Comparison of ENCODE assay signal across 12 mouse cellular contexts in genomic region chr17:49743580-49744463, GRCm38 (mm10).
DNase-seq lines count a peak whose midpoint lies in the region; ATAC-seq lines count a peak whose summit lies in the region.
"Had no signal": no experiment of that assay in that cellular context is flagged by ENCODE, and none has a peak within 500 bp of the region (broad histone marks: within the 10 kb centered on the region; RNA-seq: fewer than 3 reads in every experiment).

No protein-coding gene starts in this region.

- H3K4me2 ChIP-seq in lung, embryonic 15.5 days: no peak overlapping the region
- H3K4me2 ChIP-seq in hindbrain, embryonic 14.5 days (replicated peaks): no peak overlapping the region
- H3K4me2 ChIP-seq in midbrain, embryonic 12.5 days (replicated peaks): no peak overlapping the region
- no peak overlapping the region for H3K4me2 ChIP-seq in liver, embryonic 11.5 days
- H3K4me2 ChIP-seq: intestine, embryonic 15.5 days; liver, embryonic 15.5 days had no signal

- H3K36me3 ChIP-seq in lung, embryonic 15.5 days: no peaks in the 10 kb centered on the region
- H3K36me3 ChIP-seq in hindbrain, embryonic 14.5 days (replicated peaks; ENCODE audit: control insufficient read depth, insufficient read depth): no peaks in the 10 kb centered on the region
- H3K36me3 ChIP-seq in midbrain, embryonic 12.5 days: no peaks in the 10 kb centered on the region
- H3K36me3 ChIP-seq in liver, embryonic 11.5 days (ENCODE audit: control insufficient read depth, insufficient read depth, low read length): no peaks in the 10 kb centered on the region
- H3K36me3 ChIP-seq: intestine, embryonic 15.5 days; liver, embryonic 15.5 days had no signal

- no peak for DNase-seq in lung, adult 18-20 months
- no peak for DNase-seq in hindbrain, embryonic 14.5 days (ENCODE audit: low spot score)
- no peak for DNase-seq in adrenal gland, postnatal 10 days
- no peak for DNase-seq in liver, embryonic 11.5 days (ENCODE audit: low spot score)
- DNase-seq: cerebellum, adult 11-12 months; layer of hippocampus, adult 9-11 months had no signal

- no peak overlapping the region for H3K9ac ChIP-seq in lung, embryonic 15.5 days
- no peak overlapping the region for H3K9ac ChIP-seq in hindbrain, embryonic 14.5 days
- no peak overlapping the region for H3K9ac ChIP-seq in midbrain, embryonic 12.5 days (replicated peaks)
- no peak overlapping the region for H3K9ac ChIP-seq in liver, embryonic 11.5 days (ENCODE audit: low read depth, low read length)
- H3K9ac ChIP-seq: intestine, embryonic 15.5 days; liver, embryonic 15.5 days had no signal

- ATAC-seq in lung, embryonic 15.5 days (ENCODE audit: borderline replicate concordance, extremely low read depth, low FRiP score, low TSS enrichment): peak; percentile 40; the same call in 1 of the 2 replicates
- no peak for ATAC-seq in hindbrain, embryonic 14.5 days (ENCODE audit: low FRiP score)
- ATAC-seq in midbrain, embryonic 12.5 days (ENCODE audit: low FRiP score, low read depth): 0 out of 2 replicates have a peak, but pooled peaks have one; percentile 41
- no peak for ATAC-seq in liver, embryonic 11.5 days (replicated peaks; ENCODE audit: low FRiP score)
- no peak for ATAC-seq in activated CD4-positive, CD25-positive, alpha-beta regulatory T cell, adult 4 months
- ATAC-seq: intestine, embryonic 15.5 days had no signal

- 47% methylated on average over 14 of the region's 14 CpGs for WGBS in lung, embryonic 15.5 days
- WGBS in hindbrain, embryonic 14.5 days: 53% methylated on average over 14 of the region's 14 CpGs
- 30% methylated on average over 14 of the region's 14 CpGs for WGBS in midbrain, embryonic 12.5 days
- 63% methylated on average over 14 of the region's 14 CpGs for WGBS in liver, embryonic 11.5 days

- peaks cover 30% of the 10 kb centered on the region for H3K4me1 ChIP-seq in lung, embryonic 15.5 days
- no peaks in the 10 kb centered on the region for H3K4me1 ChIP-seq in hindbrain, embryonic 14.5 days (replicated peaks; ENCODE audit: control insufficient read depth, insufficient read depth, low read length)
- H3K4me1 ChIP-seq in midbrain, embryonic 12.5 days: peaks cover 8% of the 10 kb centered on the region; the same call in 1 of the 2 replicates
- H3K4me1 ChIP-seq in liver, embryonic 11.5 days (replicated peaks; ENCODE audit: control insufficient read depth, insufficient read depth, low read length): no peaks in the 10 kb centered on the region
- H3K4me1 ChIP-seq: intestine, embryonic 15.5 days; liver, embryonic 15.5 days had no signal

- no peak overlapping the region for H3K4me3 ChIP-seq in lung, embryonic 15.5 days
- H3K4me3 ChIP-seq in hindbrain, embryonic 14.5 days (replicated peaks; ENCODE audit: low read length): no peak overlapping the region
- H3K4me3 ChIP-seq in midbrain, embryonic 12.5 days: no peak overlapping the region
- no peak overlapping the region for H3K4me3 ChIP-seq in liver, embryonic 11.5 days (ENCODE audit: low read depth, low read length)
- H3K4me3 ChIP-seq: intestine, embryonic 15.5 days; liver, embryonic 15.5 days had no signal

- no peaks in the 10 kb centered on the region for H3K27me3 ChIP-seq in lung, embryonic 15.5 days
- H3K27me3 ChIP-seq in hindbrain, embryonic 14.5 days (ENCODE audit: control insufficient read depth, insufficient read depth, low read length): no peaks in the 10 kb centered on the region
- peaks cover 5% of the 10 kb centered on the region for H3K27me3 ChIP-seq in midbrain, embryonic 12.5 days
- H3K27me3 ChIP-seq in liver, embryonic 11.5 days (replicated peaks; ENCODE audit: control insufficient read depth, insufficient read depth, low read length): no peaks in the 10 kb centered on the region
- H3K27me3 ChIP-seq: intestine, embryonic 15.5 days; liver, embryonic 15.5 days had no signal

- H3K27ac ChIP-seq in lung, embryonic 15.5 days: peak overlapping the region; percentile 61
- peak overlapping the region; percentile 21 for H3K27ac ChIP-seq in hindbrain, embryonic 14.5 days
- H3K27ac ChIP-seq in midbrain, embryonic 12.5 days (replicated peaks): no peak overlapping the region
- H3K27ac ChIP-seq in liver, embryonic 11.5 days (ENCODE audit: low read depth, low read length): no peak overlapping the region
- H3K27ac ChIP-seq: intestine, embryonic 15.5 days; kidney, postnatal 0 days; liver, embryonic 15.5 days had no signal

- H3K9me3 ChIP-seq in lung, embryonic 15.5 days: no peaks in the 10 kb centered on the region
- no peaks in the 10 kb centered on the region for H3K9me3 ChIP-seq in hindbrain, embryonic 14.5 days (ENCODE audit: control insufficient read depth, low read length)
- H3K9me3 ChIP-seq in midbrain, embryonic 12.5 days: no peaks in the 10 kb centered on the region
- H3K9me3 ChIP-seq in liver, embryonic 11.5 days (ENCODE audit: control insufficient read depth, low read length): no peaks in the 10 kb centered on the region
- H3K9me3 ChIP-seq: intestine, embryonic 15.5 days; liver, embryonic 15.5 days had no signal

Comparison
In these comparisons a context has a peak if more than half of its experiments do, and no peak if none do; other contexts are left out.
1. ATAC-seq: peak in lung, embryonic 15.5 days (single experiment) and midbrain, embryonic 12.5 days (single experiment); none in hindbrain, embryonic 14.5 days (single experiment), liver, embryonic 11.5 days (single experiment) and activated CD4-positive, CD25-positive, alpha-beta regulatory T cell, adult 4 months (single experiment).
2. H3K27ac ChIP-seq: peak in lung, embryonic 15.5 days (single experiment) and hindbrain, embryonic 14.5 days (single experiment); none in midbrain, embryonic 12.5 days (single experiment) and liver, embryonic 11.5 days (single experiment).